Mouse (Mus musculus) forebrain, embryonic 13.5 days (tissue): ENCODE measurements at regions not wholly inside any gene's neighbourhood (a gene's known extent, or its start where the extent isn't known, plus 50 kb on each side); places are given as distances from the start of the nearest gene placed in this dataset.
A peak's percentile ranks its signal among the peaks of the same experiment; 100 is the strongest.

Experiments used
- ATAC-seq: fragments of 200-750 bp; cut with Nextera tagmentation; 2 replicates; pipeline ENCODE4 v1.8.0; 2017
- H3K27ac ChIP-seq: fragments of 300-500 bp; sonication (generic); 2 replicates; pipeline ENCODE4 v1.5.1; 2015; ENCODE audit warnings: inconsistent platforms, mild to moderate bottlenecking, moderate library complexity
- H3K27me3 ChIP-seq: fragments of 300-500 bp; sonication (generic); 2 replicates; pipeline ENCODE4 v1.6.1; 2015; ENCODE audit warnings: mild to moderate bottlenecking, inconsistent platforms
- H3K36me3 ChIP-seq: fragments of 300-500 bp; sonication (generic); 2 replicates; pipeline ENCODE4 v1.6.1; 2015; ENCODE audit warnings: mild to moderate bottlenecking, inconsistent platforms; ENCODE audit not compliant: poor library complexity, severe bottlenecking
- H3K4me1 ChIP-seq: fragments of 300-500 bp; sonication (generic); 2 replicates; pipeline ENCODE4 v1.6.1; 2015; ENCODE audit warnings: inconsistent platforms
- H3K4me2 ChIP-seq: fragments of 300-500 bp; sonication (generic); 2 replicates; pipeline ENCODE4 v1.6.1; 2015; ENCODE audit warnings: inconsistent platforms, mild to moderate bottlenecking, moderate library complexity
- H3K4me3 ChIP-seq: fragments of 300-500 bp; sonication (generic); 2 replicates; pipeline ENCODE4 v1.5.1; 2015; ENCODE audit warnings: mild to moderate bottlenecking, inconsistent platforms
- H3K9ac ChIP-seq: fragments of 300-500 bp; sonication (generic); 2 replicates; pipeline ENCODE4 v1.6.1; 2015; ENCODE audit warnings: mild to moderate bottlenecking, inconsistent platforms
- H3K9me3 ChIP-seq: fragments of 300-500 bp; sonication (generic); replicated peaks from 2 replicates; pipeline ENCODE4 v1.6.1; 2016; ENCODE audit warnings: inconsistent platforms
- WGBS: fragments of 180-500 bp; shearing (Covaris S2); methylation state at CpG from one replicate; pipeline ENCODE4 v1.1.7; 2015; 5-methylcytosine and 5-hydroxymethylcytosine counted together

DNA sequence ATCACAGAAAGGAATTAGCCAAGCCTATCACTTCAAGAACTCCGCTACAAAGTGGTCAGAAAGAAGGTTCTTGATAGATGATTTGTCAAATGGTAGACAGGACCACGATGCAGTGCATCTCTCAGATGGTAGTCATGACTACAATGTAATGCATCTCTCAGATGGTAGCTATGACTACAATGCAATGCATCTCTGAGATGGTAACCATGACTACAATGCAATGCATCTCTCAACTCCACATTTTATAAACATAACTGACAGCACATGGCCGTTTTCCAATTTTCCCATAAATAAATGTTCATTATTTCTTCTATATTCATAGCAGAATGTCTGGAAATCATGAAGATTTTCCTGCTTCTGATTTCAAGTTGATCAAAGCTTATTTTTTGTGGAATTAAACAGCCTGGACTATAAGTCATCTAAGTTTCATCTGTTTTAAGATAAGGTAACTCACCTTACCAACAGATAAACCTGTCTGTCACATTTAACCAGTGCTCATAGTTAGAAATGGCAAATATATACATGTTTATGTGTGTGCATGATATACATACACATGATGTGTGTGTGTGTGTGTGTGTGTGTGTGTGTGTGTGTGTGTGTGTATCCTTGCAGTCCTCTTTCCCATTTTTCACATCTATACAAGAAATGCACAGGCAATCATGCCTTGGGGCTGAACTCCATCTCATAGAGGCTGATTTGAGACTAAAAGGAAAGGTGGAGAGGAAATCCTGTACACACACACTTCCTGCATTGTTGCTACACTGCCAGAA lies 122.4 kb downstream of the Phf3 start:
- H3K36me3 ChIP-seq = no peaks in the 10 kb centered on the region
- 73% methylated on average over 3 of the region's 3 CpGs for WGBS
- H3K4me1 ChIP-seq = no peaks in the 10 kb centered on the region
- no peak overlapping the region for H3K27ac ChIP-seq
- no peak overlapping the region for H3K4me2 ChIP-seq
- no peaks in the 10 kb centered on the region for H3K9me3 ChIP-seq
- H3K27me3 ChIP-seq = no peaks in the 10 kb centered on the region
- H3K4me3 ChIP-seq = no peak overlapping the region
- ATAC-seq = peak; percentile 92
- no peak overlapping the region for H3K9ac ChIP-seq

DNA sequence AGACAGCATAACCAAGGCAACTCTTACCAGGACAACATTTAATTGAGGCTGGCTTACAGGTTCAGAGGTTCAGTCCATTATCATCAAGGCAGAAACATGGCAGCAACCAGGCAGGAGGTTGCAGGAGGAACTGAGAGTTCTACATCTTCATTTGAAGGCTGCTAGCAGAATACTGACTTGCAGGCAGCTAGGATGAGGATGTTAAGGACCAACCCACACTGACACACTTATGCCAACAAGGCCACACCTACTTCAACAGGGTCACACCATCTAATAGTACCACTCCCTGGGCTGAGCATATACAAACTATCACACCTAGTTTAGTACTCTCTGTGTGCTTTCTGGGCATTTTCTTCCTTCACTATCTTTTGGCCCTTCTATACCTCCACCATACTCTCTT lies 131.8 kb downstream of the Phf3 start:
- H3K4me2 ChIP-seq = no peak overlapping the region
- no peaks in the 10 kb centered on the region for H3K36me3 ChIP-seq
- H3K27ac ChIP-seq = no peak overlapping the region
- H3K4me3 ChIP-seq = no peak overlapping the region
- H3K9ac ChIP-seq = no peak overlapping the region
- H3K4me1 ChIP-seq = no peaks in the 10 kb centered on the region
- no peaks in the 10 kb centered on the region for H3K9me3 ChIP-seq
- no peaks in the 10 kb centered on the region for H3K27me3 ChIP-seq
- ATAC-seq = no peak

DNA sequence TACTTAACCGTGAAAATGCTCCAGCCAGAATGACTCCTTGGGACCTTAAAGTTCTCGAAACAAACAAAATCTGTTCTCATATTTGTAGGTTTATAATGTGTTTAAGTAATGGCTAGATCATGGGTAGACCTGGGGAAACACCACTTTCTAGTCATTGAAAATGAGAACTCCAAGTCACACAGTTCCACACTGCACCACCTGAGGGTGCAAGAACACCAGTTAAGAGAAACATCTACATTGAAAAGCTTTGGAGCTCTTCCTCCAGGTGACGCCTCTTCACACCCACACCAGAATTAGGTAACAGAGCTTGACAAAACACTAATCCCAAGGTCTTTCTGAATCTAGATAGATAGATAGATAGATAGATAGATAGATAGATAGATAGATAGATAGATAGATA lies 132.9 kb downstream of the Phf3 start:
- ATAC-seq = no peak
- H3K36me3 ChIP-seq = no peaks in the 10 kb centered on the region

GRCm38 (mm10) chr1:30721519-30721918 lies 152.2 kb downstream of the Phf3 start:
- no peak for ATAC-seq
- H3K9me3 ChIP-seq = no peaks in the 10 kb centered on the region
- 51% methylated on average over 2 of the region's 2 CpGs for WGBS

More for the DNA sequence above, 132.9 kb downstream of the Phf3 start:
- 77% methylated on average over 3 of the region's 3 CpGs for WGBS
- Histone ChIP-seq H3K9ac (no peak overlapping the region), H3K27ac (no peak overlapping the region), H3K9me3 (no peaks in the 10 kb centered on the region), H3K4me1 (no peaks in the 10 kb centered on the region), H3K4me2 (no peak overlapping the region), H3K27me3 (no peaks in the 10 kb centered on the region), H3K4me3 (no peak overlapping the region)

GRCm38 (mm10) chr1:30720829-30721228 lies 152.9 kb downstream of the Phf3 start:
- Histone ChIP-seq H3K9ac (no peak overlapping the region), H3K27ac (no peak overlapping the region), H3K27me3 (no peaks in the 10 kb centered on the region), H3K36me3 (no peaks in the 10 kb centered on the region), H3K4me3 (no peak overlapping the region), H3K4me1 (no peaks in the 10 kb centered on the region), H3K4me2 (no peak overlapping the region), H3K9me3 (no peaks in the 10 kb centered on the region)
- no peak for ATAC-seq
- 86% methylated on average over 2 of the region's 2 CpGs for WGBS

More at GRCm38 (mm10) chr1:30721519-30721918, 152.2 kb downstream of the Phf3 start:
- no peaks in the 10 kb centered on the region for H3K4me1 ChIP-seq
- H3K27ac ChIP-seq = no peak overlapping the region
- no peak overlapping the region for H3K9ac ChIP-seq
- no peaks in the 10 kb centered on the region for H3K36me3 ChIP-seq
- no peaks in the 10 kb centered on the region for H3K27me3 ChIP-seq
- no peak overlapping the region for H3K4me3 ChIP-seq
- no peak overlapping the region for H3K4me2 ChIP-seq

- H3K9ac ChIP-seq = no peak overlapping the region
- H3K4me1 ChIP-seq = no peaks in the 10 kb centered on the region
- no peaks in the 10 kb centered on the region for H3K27me3 ChIP-seq
- WGBS = 76% methylated on average over 5 of the region's 5 CpGs
- no peak for ATAC-seq
- H3K9me3 ChIP-seq = no peaks in the 10 kb centered on the region
- no peaks in the 10 kb centered on the region for H3K36me3 ChIP-seq
- H3K27ac ChIP-seq = no peak overlapping the region
- no peak overlapping the region for H3K4me3 ChIP-seq
- H3K4me2 ChIP-seq = no peak overlapping the region
Measured at GRCm38 (mm10) chr1:30718578-30718977, 155.1 kb downstream of the Phf3 start.

DNA sequence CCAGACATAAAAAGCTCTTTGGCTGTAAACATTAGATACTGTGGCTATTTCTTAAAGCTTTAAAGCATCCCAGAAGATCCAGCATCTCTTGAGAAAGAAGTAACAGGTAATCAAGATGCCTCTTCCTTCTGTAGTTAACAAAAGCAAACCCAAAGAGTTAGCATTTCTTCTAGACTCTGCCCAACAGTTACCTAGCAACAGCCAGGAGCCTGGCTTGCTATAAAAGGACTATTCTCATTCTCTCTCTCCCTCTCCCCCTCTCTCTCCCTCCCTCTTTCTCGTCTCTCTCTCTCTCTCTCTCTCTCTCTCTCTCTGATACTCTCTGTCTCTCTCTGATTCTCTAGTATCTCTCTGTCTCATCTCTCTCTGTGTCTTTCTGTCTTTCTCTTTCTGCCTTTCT lies 157.4 kb downstream of the Phf3 start:
- Histone ChIP-seq H3K9me3 (no peaks in the 10 kb centered on the region), H3K36me3 (no peaks in the 10 kb centered on the region), H3K27me3 (no peaks in the 10 kb centered on the region), H3K27ac (no peak overlapping the region), H3K9ac (no peak overlapping the region), H3K4me1 (no peaks in the 10 kb centered on the region), H3K4me2 (no peak overlapping the region), H3K4me3 (no peak overlapping the region)
- WGBS = 30% methylated on average over 1 of the region's 1 CpGs
- ATAC-seq = no peak

DNA sequence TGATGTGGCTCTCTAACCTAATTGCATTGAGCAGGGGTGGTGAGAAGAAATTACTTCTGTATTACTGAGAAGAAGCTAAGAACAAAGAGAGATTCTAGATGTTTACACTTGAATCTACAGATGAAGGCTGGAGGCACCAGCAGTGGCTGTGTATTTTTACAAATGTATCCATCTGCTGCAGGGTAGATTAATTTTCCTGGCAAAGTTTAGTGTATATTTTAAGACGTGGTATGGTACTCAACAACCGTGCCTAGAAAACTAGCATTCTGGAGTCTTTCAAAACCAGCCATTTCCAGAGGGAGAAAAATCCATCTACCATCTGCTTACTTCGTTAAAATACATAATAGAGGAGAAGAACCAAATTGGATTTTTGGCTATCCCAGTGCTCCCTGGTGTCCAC lies 172.6 kb downstream of the Phf3 start:
- H3K4me3 ChIP-seq = no peak overlapping the region
- no peaks in the 10 kb centered on the region for H3K9me3 ChIP-seq
- H3K27me3 ChIP-seq = no peaks in the 10 kb centered on the region
- H3K4me2 ChIP-seq = no peak overlapping the region
- H3K27ac ChIP-seq = no peak overlapping the region
- H3K4me1 ChIP-seq = no peaks in the 10 kb centered on the region
- H3K36me3 ChIP-seq = no peaks in the 10 kb centered on the region
- peak; percentile 72; the same call in 1 of the 2 replicates for ATAC-seq
- 70% methylated on average over 3 of the region's 3 CpGs for WGBS
- H3K9ac ChIP-seq = no peak overlapping the region

- 36% methylated on average over 10 of the region's 10 CpGs for WGBS
- H3K27ac ChIP-seq = no peak overlapping the region
- no peak overlapping the region for H3K4me3 ChIP-seq
Measured at GRCm38 (mm10) chr1:30700399-30701081, 173.2 kb downstream of the Phf3 start.

GRCm38 (mm10) chr1:30696342-30696741 lies 177.4 kb downstream of the Phf3 start:
- Histone ChIP-seq H3K4me2 (no peak overlapping the region), H3K27ac (no peak overlapping the region), H3K9me3 (no peaks in the 10 kb centered on the region), H3K4me1 (no peaks in the 10 kb centered on the region), H3K36me3 (no peaks in the 10 kb centered on the region), H3K4me3 (no peak overlapping the region), H3K9ac (no peak overlapping the region), H3K27me3 (no peaks in the 10 kb centered on the region)
- ATAC-seq = no peak

More at GRCm38 (mm10) chr1:30700399-30701081, 173.2 kb downstream of the Phf3 start:
- H3K27me3 ChIP-seq = no peaks in the 10 kb centered on the region
- H3K9ac ChIP-seq = no peak overlapping the region
- H3K36me3 ChIP-seq = no peaks in the 10 kb centered on the region
- ATAC-seq = peak; percentile 92
- no peaks in the 10 kb centered on the region for H3K4me1 ChIP-seq
- no peaks in the 10 kb centered on the region for H3K9me3 ChIP-seq
- no peak overlapping the region for H3K4me2 ChIP-seq

- Histone ChIP-seq H3K36me3 (no peaks in the 10 kb centered on the region), H3K27ac (no peak overlapping the region), H3K4me2 (no peak overlapping the region), H3K4me3 (no peak overlapping the region), H3K4me1 (no peaks in the 10 kb centered on the region), H3K27me3 (no peaks in the 10 kb centered on the region), H3K9me3 (no peaks in the 10 kb centered on the region), H3K9ac (no peak overlapping the region)
- ATAC-seq = no peak
- WGBS = 91% methylated on average over 3 of the region's 3 CpGs
Measured at GRCm38 (mm10) chr1:30685318-30685717, 188.4 kb downstream of the Phf3 start.

GRCm38 (mm10) chr1:30683889-30684288 lies 189.8 kb downstream of the Phf3 start:
- H3K27me3 ChIP-seq = no peaks in the 10 kb centered on the region
- no peak overlapping the region for H3K4me3 ChIP-seq
- no peak for ATAC-seq
- no peak overlapping the region for H3K4me2 ChIP-seq
- H3K36me3 ChIP-seq = no peaks in the 10 kb centered on the region
- no peaks in the 10 kb centered on the region for H3K4me1 ChIP-seq
- WGBS = 82% methylated on average over 2 of the region's 2 CpGs
- no peaks in the 10 kb centered on the region for H3K9me3 ChIP-seq
- no peak overlapping the region for H3K27ac ChIP-seq
- H3K9ac ChIP-seq = no peak overlapping the region
